Mouse (Mus musculus) retina, adult 2 months (tissue): ENCODE measurements around the gene Il5.
"Not testable (repeated sequence)": the region's sequence is repeated elsewhere in the genome, so short reads cannot be mapped to it uniquely, and the experiment has no call there.

Experiments
- DNase-seq: peaks from one replicate; pipeline ENCODE4 v3.0.0-alpha.2; 2012; ENCODE audit warnings: low read depth, low spot score

Il5 gene

DNA sequence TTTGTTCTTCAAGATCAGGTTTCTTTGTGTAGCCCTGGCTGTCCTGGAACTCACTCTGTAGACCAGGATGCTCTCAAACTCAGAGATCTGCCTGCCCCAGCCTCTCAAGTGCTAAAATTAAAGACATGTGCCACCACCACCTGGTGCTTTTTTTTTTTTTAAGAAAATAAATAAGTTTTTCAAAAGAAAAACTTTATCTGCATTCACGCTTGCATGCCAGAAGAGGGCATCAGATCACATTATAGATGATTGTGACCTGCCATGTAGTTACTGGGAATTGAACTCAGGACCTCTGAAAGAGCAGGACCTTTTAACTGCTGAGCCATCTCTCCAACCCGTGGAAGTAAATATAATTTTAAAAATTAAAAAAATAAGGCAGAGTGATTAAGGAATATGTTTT is 24.7 kb downstream of the Il5 start:
- DNase-seq, result no peak

DNA sequence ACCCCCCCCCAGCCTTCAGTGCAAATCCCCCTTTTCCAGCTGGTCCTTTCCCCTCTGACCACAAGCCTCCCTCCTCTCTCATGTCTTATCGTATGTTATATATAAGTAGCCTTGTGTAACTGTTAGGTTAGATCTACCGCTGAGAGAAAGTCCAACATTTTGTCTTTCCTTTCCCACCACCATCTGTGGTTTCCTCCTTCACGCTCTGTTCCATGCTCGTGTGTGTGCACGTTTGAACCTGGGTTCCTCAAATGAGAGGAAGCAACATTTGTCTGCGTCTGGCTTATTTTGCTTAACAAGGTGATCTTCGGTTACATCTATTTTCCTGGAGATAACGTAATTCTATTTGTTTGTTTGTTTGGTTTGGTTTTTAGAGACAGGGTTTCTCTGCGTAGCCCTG is 27.4 kb downstream of the Il5 start:
- DNase-seq, result no peak

DNA sequence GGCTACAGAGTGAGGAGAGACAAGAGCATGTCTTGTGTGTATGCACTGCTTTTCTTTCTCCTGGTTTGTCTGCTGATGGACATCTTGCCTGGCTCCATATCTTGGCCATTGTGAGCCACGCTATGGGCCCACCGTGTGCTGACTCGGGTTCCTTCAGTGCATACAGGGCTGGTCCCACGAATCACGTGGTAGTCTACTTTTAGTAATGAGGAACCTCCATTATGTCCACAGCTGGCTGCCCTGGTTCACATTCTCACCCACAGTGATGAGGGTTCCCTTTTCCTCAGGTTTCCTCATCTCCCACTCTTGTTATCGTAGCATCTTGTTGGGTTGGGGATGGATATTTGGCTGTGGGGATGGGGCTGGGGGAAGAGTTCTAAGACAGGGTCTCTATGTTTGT is 28.0 kb downstream of the Il5 start:
- no peak for DNase-seq

DNA sequence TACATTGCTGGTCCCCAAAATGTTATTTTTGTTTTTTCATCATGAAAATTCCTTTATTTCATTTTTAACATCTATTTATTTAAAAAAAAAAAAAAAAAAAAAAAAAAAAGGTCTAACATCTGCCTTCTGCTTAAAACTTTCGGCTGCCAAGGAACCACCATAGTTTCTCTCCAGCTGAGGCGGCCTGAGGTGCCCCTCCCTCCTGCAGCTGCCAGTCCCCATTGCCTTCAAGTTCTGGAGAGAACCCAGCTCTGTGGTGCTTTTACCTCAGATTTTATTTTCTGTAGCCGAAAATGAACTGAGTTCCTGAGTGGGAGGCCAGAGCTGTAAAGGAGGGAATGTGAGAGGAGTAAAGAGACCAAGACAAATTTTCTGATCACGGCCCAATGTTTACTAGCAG is 28.7 kb downstream of the Il5 start:
- no peak for DNase-seq

DNA sequence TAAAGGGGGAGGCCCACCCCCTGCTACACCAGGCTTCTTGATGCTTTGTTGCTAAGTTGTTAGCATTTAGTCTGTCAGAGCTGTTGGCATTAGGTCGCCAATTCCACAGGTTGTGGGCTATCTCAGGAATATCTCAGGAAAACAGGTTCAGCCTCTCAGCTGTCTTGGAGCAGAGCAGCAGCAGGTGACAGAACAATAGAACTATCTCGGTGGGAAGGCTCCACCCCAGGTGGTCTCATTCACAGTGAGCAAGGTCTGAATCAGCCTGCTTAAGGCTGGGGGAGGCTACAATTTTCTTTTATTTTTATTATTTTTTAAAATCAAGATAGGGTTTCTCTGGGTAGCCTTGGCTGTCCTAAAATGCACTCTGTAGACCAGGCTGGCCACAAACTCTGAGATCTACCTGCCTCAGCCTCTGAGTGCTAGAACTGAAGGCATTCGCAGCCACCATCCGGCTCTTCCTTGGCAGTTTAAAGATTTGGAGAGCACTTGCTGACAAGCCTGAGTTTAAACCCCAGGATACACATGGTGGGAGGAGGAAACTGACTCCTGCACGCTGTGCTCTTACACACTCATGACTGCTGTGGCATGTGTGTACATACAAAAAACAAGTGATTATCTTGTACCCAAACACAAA is 29.2 kb downstream of the Il5 start:
- no peak for DNase-seq

DNA sequence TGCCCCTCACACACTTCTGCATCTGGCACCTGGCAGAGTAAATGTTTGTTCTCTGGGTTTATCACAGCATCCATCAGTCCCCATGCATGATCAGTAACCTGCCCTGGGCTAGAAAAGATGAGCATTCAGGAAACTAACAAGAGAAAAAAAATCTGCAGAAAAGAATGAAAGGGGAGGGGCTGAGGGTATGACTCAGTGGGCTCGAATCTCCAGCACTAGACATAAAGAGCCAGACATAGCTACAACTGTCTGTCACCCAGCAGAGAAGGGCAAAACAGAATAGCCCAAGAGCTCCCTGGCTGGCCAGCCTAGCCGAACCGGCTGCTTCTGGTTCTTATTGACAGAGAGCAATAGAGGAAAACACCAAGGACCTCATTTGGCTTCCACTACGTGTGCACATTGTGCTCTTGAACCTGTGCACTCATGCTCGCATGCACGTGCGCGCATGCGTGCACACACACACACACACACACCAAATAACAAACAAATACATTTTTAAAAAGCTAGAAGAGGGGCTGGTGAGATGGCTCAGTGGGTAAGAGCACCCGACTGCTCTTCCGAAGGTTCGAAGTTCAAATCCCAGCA is 34.5 kb downstream of the Il5 start:
- DNase-seq, result no peak

DNA sequence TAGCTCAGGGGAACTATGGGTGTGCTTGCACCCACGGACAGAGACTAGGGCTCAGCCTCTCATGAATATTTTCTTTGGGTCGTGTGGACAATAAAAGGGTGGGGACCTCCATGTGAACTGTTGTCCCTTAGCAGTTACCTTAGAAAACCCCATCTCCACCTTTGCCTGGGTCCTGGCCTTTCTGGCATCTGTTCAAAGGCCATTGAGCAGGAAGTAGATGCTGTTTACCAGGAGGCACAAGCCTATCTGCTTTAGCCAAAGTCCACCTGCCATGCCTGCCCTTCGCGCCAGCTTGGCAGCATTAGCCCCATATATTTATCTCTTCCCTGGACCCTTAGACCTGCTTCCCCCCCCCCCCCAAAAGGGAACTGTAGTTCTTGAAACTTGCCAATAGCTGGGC is 37.0 kb downstream of the Il5 start:
- DNase-seq, result no peak

DNA sequence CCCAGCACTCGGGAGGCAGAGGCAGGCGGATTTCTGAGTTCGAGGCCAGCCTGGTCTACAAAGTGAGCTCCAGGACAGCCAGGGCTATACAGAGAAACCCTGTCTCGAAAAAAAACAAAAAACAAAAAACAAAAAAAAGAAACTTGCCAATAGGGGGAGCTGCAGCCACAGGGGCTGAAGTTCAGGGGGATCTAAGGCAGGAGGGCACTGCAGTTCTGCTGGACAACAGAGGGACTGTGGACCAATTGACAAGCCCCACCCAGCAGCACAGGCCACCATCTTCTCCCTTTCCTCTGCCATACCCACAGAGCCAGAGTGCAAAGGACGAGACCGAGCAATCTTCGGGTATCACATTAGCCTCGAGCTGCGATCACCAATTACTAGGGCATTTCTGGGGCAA is 37.4 kb downstream of the Il5 start:
- DNase-seq, result not testable (repeated sequence)

DNA sequence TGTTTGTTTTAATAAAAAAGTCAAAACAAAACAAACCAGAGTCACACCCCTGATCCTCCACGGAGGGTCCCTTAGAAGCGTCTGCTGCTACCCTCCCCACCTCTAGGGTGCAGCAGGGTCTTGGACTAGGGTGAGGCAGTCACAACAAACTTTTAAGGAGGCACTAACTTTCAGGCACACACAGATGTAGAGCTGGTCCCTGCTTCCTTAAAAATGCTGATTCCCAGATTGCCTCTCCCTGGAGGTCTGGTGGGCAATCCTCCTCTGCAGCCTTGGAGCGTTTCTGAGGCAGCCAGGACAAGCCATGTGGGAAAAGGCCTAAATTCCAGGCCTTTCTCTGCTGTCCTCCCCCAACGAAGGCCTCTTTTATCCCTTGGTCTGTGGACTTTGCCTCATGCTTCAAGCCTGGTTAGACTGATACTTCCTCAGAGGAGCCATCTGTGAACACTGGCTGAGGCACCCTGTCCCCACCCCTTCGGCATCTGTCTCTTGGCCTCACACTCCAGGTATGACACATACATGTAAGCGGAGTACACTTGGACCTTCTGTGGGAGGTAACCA is 38.3 kb downstream of the Il5 start:
- no peak for DNase-seq

DNA sequence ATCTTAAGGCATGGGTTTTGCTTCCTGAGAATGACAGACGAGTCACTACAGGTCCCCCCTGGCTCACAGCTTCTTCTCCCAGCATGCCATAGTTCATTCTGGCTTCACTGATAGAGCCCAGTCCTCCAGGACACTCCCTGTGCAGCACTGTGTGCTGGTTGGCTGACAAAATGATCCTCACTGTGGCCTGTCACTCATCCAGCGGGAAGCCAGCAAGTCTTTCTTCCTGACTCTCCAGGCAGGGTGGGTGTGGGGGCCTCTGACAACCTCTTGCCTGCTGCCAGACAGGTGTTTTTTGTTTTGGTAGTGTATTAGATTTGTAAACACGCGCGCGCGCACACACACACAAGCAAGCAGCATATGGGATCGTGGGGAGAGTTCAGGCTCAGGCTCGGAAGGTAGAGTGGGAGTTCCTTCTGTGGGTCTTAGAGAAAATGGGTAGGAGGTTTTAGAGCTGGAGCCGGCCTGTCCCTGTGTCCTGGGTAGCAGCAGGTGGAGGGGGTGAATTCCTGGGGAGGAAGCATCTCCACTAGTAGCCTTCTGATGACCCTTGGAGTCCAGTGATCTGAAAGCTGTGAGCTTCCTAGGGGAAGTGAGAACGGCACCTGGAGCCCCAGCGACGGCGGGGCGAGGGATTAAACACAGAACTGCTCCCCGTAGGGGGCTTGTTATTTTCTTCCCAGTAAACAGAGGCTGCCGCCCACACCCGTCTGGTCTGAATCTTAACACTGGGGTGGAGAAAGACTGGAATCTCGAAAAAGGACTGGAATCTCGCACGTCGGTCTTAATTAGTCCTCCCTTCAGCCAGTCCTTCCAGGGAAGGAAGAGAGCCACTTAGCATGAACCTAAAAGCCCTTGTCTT is 39.2 kb downstream of the Il5 start:
- no peak for DNase-seq

DNA sequence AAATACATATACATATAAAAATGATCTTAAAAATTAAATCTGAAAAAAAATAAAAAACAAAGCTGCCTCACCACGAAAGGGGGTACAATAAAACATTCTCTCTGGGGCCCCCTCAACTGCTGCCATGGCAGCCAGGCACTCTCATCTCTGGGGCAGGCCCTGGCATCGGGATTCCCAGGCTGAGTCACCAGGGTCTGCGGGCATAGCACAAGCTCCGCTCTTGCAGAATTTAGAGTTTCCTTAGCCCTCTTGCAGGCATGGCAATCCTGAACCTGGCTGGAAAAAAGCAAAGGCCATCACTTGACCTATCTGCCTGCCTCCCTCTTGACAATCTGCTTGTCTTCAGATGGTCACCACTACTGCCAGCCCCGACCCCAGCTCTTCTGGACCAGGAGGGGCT is 40.7 kb downstream of the Il5 start:
- no peak for DNase-seq

DNA sequence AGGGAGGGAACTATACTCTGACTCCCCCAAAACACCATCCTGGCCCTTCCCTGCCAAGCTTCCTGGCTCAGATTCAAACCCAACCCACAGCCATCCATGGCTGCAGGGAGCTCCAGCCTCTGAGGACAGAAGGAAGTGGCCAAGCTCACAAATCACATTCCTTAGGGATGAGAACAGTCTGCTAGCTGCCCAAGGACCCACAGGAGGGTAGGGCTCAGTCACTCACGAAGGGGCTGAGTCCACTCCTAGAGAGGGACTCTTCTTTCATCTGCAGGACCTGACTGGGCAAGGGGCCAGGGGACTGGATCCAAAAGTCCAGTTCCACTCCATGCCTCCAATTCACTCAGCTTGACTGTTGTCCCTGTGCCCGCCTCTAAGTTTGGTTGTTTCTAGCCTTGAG is 41.2 kb downstream of the Il5 start:
- DNase-seq, result no peak

DNA sequence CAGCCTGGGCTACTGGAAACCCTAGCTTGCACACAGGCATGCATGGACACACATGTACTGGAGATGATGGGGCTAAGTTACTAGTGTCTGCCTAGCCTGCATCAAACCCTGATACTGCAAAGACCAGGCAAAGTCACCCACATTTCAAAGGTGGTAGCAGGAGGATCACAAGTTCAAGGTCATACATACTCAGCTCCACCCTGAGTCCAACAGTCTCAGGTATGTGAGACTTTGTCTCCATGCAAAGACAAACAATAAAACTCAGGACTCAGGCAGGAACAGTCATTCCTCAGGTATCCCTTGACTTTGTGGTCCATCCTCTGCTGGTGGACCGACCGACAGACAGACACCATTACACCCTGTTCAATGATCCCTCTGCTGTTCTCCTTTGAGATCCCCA is 41.8 kb downstream of the Il5 start:
- no peak for DNase-seq

DNA sequence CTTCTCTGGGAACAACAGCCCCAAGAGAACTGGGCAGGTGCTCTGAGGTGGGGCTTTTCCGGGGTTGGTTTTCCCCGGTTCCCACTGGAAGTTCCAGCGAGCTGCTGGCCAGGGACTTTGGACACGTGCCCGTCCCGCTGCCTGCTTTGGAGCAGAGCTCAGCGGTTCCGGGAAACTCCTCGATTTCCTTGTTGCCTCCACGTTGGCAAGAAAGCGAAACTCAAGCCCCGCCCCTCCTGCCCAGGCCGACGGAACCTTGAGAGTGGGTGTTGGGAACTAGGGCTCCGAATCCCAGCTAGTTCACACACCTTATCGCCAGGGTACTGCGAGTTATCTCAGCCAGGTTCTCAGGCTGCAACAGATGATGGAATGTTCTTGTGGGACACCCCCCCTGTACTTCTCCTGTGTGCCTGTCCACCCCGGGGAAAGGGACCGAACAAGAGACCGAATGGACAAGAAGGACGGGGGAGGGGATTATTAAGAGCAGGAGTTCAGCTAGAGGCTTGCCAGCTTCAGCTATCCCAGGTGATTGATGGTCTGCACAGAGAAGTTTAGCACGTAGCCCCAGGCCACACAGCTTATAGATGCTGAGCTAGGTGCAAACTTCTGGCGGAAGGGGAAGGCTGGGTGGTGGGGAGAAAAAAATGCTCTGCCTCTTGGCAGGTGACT is 42.4 kb downstream of the Il5 start:
- no peak for DNase-seq

DNA sequence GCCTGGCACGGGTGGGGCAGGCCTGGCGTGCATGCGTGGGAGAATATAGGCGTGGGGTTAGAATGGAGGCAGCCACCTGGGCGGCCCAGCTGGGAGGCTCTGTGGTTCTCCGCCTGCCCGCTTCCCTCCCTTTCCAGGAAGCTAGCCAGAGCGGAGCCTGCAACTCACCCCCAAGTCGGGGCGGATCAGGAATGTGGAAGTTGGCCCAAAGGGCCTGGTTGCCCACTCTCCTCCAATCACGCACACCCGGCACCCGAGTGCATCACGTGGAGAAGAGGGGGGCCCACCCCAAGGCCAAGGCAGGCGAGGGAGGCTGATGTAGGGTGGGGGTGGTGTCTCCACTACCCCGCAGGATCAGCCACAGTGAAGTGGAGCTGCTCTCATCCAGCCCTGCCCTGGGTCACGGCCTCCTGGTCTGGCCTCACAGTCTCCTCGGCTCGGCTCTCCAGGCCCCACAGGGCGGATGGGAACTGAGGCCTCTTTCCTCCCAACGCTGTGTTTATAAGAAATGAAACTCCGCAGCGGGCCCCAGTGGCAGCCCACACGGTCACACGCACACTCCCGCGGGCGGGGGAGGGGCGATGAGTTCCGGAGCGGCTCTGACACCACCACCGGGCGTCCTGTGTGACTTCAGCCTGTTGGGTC is 43.0 kb downstream of the Il5 start:
- DNase-seq, result no peak

DNA sequence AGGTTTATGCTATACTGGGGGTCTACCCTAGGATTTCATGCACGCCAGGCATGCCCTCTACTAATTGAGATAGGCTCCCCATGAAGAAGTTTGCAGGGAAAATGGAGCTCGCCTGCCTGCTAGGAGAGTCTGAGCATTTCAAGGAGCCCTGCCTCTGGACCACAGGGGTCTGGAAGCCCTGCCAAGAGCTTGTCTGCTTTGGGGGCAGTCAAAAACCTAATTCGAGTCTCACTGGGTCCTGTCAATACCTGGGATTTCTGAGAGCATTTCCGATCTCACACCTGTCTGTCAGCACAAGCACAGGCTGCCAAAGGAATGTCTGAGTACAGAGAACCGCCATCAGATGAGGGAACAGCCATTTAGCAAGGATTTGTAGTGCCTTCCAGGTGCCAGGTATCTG is 44.0 kb downstream of the Il5 start:
- DNase-seq, result no peak

DNA sequence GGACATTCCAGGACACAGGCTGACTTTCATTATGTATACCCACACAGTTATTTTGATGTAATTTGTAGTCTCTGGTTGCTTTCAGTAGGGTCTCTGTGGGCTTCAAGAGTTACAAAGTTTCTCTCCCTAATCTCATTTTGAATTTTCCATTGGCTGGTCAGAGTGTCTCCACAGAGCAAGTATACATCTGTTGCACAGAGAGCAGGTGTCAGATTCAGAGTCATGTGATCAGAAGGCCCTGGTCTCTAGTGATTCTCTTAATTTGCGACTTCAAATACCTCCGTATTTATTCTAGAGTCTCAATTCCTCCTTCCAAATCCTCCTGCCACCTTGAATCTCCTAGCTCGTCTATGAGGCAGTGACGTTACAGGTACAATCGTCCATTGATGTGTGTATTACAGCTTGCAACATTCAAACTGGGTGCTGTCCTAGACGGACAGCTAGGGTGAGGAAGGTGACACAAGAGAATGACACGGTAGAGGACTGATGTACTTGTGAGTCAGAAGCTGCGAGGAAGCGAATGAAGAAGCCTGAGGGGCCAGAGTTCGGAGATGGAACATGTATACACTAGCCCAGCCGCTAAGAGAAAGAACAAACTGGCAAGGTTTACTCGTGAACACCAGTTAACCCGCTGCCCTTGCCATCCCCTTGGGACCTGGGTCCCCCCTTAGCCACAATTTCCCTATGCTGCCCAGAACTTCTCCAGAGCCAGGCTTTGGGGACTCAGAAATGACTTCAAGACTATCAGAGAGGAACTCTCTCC is 48.0 kb downstream of the Il5 start:
- DNase-seq, result no peak

DNA sequence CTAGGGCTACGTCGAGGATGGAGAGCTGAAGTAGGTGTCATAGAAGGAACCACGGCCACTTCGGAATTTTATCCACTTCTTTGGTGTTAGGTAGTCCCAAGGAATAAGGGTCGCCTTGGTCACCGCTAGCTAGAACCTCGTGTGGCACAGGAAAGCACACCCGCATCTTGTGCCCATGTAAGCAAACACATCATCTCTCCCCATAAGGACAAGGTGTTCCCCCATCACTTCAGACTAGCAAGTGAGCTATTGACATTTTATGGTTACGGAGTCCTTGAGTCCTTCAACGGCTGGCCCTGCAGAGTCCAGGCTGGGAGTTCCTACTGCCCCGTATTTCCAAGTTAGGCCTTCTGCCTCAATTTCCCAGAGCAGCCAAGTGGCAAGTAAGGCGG is 48.6 kb downstream of the Il5 start:
- DNase-seq, result no peak

DNA sequence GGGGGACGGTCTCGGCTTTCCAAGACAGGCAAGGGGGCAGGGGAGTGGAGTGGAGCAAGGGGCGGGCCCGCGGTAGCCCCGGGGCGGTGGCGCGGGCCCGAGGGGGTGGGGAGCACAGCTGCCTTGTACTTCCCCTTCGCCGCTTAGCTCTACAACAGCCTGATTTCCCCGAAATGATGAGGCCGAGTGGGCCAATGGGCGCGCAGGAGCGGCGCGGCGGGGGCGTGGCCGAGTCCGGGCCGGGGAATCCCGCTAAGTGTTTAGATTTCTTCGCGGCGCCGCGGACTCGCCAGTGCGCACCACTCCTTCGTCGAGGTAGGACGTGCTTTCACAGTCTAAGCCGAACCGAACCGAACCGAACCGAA is 49.1 kb downstream of the Il5 start, which contains the start of gene Irf1:
TSS of gene Irf1 (plus strand) at position 255 of the 365 bp plus-strand sequence.
- no peak for DNase-seq

DNA sequence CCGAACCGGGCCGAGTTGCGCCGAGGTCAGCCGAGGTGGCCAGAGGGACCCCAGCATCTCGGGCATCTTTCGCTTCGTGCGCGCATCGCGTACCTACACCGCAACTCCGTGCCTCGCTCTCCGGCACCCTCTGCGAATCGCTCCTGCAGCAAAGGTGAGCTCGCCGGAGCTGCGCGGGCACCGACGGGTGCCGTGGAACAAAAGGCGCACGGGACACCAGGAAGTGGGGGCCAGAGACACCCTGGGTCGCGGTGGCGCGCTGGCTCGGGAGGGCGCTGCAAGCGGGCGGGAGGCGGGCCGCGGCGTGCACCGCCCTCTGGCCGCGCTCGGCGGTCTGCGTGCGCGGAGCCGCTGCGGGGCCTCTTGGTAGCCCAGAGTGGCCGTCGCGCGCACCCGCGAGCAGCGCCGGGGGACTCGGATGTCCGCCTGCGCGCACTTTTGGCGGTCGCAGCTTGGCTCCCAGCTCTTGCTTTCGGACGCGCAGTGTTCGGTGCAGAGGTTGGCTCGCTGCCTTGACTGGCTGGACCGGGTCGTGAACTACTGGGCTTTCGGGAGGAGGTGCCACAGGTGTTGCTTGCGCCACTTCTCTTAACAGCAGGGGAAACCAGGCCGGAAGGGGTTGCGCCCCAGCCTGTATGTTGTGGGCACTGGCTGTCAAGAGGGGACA is 49.7 kb downstream of the Il5 start:
- DNase-seq, result no peak
